Mouse (Mus musculus) forebrain, embryonic 12.5 days (tissue): ENCODE results near the gene Gm11361. TPM values are rescaled to one million over a fixed set of nuclear protein-coding genes. Genes with fewer than 3 reads are reported as not detected.

ENCODE experiments used
- ATAC-seq: fragments of 200-750 bp; cut with Nextera tagmentation; 2 replicates; pipeline ENCODE4 v1.8.0; 2017; ENCODE audit warnings: moderate TSS enrichment; ENCODE audit not compliant: low FRiP score
- H3K27ac ChIP-seq: fragments of 300-500 bp; sonication (generic); 2 replicates; pipeline ENCODE4 v1.5.1; 2016; ENCODE audit warnings: mild to moderate bottlenecking
- H3K27me3 ChIP-seq: fragments of 300-500 bp; sonication (generic); 2 replicates; pipeline ENCODE4 v1.6.1; 2016; ENCODE audit warnings: mild to moderate bottlenecking
- H3K36me3 ChIP-seq: fragments of 300-500 bp; sonication (generic); replicated peaks from 2 replicates; pipeline ENCODE4 v1.6.1; 2016; ENCODE audit warnings: mild to moderate bottlenecking
- H3K4me1 ChIP-seq: fragments of 300-500 bp; sonication (generic); 2 replicates; pipeline ENCODE4 v1.6.1; 2016
- H3K4me2 ChIP-seq: fragments of 300-500 bp; sonication (generic); 2 replicates; pipeline ENCODE4 v1.6.1; 2016; ENCODE audit warnings: mild to moderate bottlenecking, moderate library complexity
- H3K4me3 ChIP-seq: fragments of 300-500 bp; sonication (generic); replicated peaks from 2 replicates; pipeline ENCODE4 v1.5.1; 2016; ENCODE audit warnings: mild to moderate bottlenecking
- H3K9ac ChIP-seq: fragments of 300-500 bp; sonication (generic); 2 replicates; pipeline ENCODE4 v1.6.1; 2016; ENCODE audit warnings: mild to moderate bottlenecking
- H3K9me3 ChIP-seq: fragments of 300-500 bp; sonication (generic); 2 replicates; pipeline ENCODE4 v1.6.1; 2016
- WGBS: fragments of 180-500 bp; shearing (Covaris S2); methylation state at CpG from one replicate; pipeline ENCODE4 v1.1.7; 2016; 5-methylcytosine and 5-hydroxymethylcytosine counted together
- polyA plus RNA-seq: library from polyadenylated mRNA; unstranded; fragments of >200 nt; fragmentation: Nextera tagmentation; extraction: Ambion mirVana; gene quantifications from 2 replicates; pipeline ENCODE4 v1.2.1, GENCODE M21; 2016

Gene Gm11361
- polyA plus RNA-seq = 0.68 and 1.7 TPM in 2 replicates

DNA sequence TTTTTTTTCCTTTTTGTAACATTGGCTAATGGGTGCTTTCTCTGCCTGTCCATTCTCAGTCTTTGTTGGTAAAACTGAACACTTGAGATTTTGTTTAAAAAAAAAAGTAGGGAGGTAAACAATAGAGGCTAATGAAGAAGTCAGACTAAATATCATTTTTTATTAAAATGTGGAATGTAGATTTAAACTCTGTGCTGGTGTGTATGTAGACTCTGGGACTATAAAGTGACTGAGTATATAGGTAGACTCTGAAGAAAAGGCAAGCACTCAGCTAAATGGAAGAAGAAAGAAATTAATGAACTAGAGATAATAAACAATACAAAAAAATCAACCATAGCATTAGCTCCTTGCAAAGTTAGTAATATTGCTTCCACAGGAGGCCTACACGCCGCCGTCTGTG is at the start of gene Gm11361:
Gene Gm11361 (plus strand): TSS at position 301 of the 400 bp plus-strand sequence.
- Histone ChIP-seq H3K36me3 (no peaks in the 10 kb centered on the region), H3K4me2 (no peak within 1 kb of the TSS), H3K9me3 (no peaks in the 10 kb centered on the region), H3K4me3 (no peak within 1 kb of the TSS), H3K27ac (no peak within 1 kb of the TSS), H3K4me1 (no peaks in the 10 kb centered on the region), H3K9ac (no peak within 1 kb of the TSS), H3K27me3 (no peaks in the 10 kb centered on the region)
- 100% methylated on average over 3 of the region's 3 CpGs for WGBS
- no peak for ATAC-seq

DNA sequence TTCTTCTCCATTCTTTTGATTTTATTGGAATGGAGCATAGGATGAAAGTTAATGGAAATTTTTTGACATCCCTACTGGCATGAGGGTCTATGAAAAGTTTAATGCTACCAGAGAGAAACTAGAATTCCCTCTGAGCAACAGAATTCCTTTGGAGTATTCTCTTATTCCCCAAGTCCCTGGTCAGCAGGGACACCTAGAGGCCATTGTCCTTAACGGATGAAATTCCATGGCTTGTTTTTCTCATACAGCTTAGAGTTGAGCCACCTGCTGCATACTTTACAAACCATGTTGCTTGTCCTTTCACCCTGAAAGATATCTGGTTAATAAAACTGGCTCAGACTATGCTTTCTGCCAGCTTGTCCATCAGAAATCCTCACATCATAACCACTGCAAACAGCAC is 7.1 kb downstream of the Gm11361 start:
- H3K27me3 ChIP-seq = no peaks in the 10 kb centered on the region

GRCm38 (mm10) chr13:28287368-28287767 is 30.0 kb downstream of the Gm11361 start:
- Histone ChIP-seq H3K27me3 (no peaks in the 10 kb centered on the region), H3K9ac (no peak overlapping the region), H3K36me3 (no peaks in the 10 kb centered on the region), H3K4me3 (no peak overlapping the region), H3K4me1 (no peaks in the 10 kb centered on the region), H3K4me2 (no peak overlapping the region), H3K27ac (no peak overlapping the region), H3K9me3 (no peaks in the 10 kb centered on the region)
- no peak for ATAC-seq
- WGBS = 87% methylated on average over 3 of the region's 3 CpGs

More for the DNA sequence above, 7.1 kb downstream of the Gm11361 start:
- no peaks in the 10 kb centered on the region for H3K36me3 ChIP-seq
- H3K4me2 ChIP-seq = no peak overlapping the region
- H3K27ac ChIP-seq = no peak overlapping the region
- no peaks in the 10 kb centered on the region for H3K4me1 ChIP-seq
- H3K4me3 ChIP-seq = no peak overlapping the region
- H3K9me3 ChIP-seq = no peaks in the 10 kb centered on the region
- H3K9ac ChIP-seq = no peak overlapping the region
- 18% methylated on average over 1 of the region's 1 CpGs for WGBS
- no peak for ATAC-seq

- Histone ChIP-seq H3K27me3 (no peaks in the 10 kb centered on the region), H3K4me2 (peak overlapping the region; percentile 30; the same call in 1 of the 2 replicates), H3K4me3 (no peak overlapping the region), H3K27ac (peak overlapping the region; percentile 85), H3K36me3 (no peaks in the 10 kb centered on the region), H3K9ac (no peak overlapping the region), H3K9me3 (no peaks in the 10 kb centered on the region), H3K4me1 (peaks cover 34% of the 10 kb centered on the region)
- WGBS = 64% methylated on average over 4 of the region's 4 CpGs
- ATAC-seq = no peak
Measured at GRCm38 (mm10) chr13:28294272-28294671, 36.9 kb downstream of the Gm11361 start.

GRCm38 (mm10) chr13:28294757-28295361 is 37.5 kb downstream of the Gm11361 start:
- H3K9ac ChIP-seq = no peak overlapping the region

DNA sequence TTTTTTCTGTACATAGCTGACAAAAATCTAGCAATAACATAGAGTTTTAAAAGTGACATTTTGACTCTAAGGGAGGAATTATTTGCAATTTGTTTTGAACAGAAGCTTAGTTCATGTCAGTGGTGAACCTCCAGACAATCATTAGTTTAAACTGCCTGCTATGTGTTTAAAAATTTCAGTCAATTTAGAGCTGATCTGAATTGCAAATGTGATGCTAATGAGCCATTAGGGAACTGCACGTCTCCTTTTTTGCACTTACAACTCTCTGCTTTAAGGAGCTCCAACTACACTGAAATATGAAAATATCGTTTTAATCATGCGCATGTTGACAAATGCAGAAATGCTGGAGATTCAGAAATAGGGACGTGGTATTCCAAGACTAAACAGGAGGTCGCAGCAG is 38.2 kb downstream of the Gm11361 start:
- Histone ChIP-seq H3K4me1 (peaks cover 34% of the 10 kb centered on the region), H3K27me3 (no peaks in the 10 kb centered on the region), H3K4me3 (no peak overlapping the region), H3K9ac (no peak overlapping the region), H3K4me2 (peak overlapping the region; percentile 34), H3K36me3 (no peaks in the 10 kb centered on the region), H3K27ac (peak overlapping the region; percentile 78), H3K9me3 (no peaks in the 10 kb centered on the region)
- WGBS = 19% methylated on average over 5 of the region's 5 CpGs
- peak; percentile 86 for ATAC-seq

More at GRCm38 (mm10) chr13:28294757-28295361, 37.5 kb downstream of the Gm11361 start:
- Histone ChIP-seq H3K9me3 (no peaks in the 10 kb centered on the region), H3K4me3 (no peak overlapping the region), H3K4me1 (peaks cover 34% of the 10 kb centered on the region), H3K4me2 (peak overlapping the region; percentile 30), H3K27me3 (no peaks in the 10 kb centered on the region), H3K27ac (peak overlapping the region; percentile 85), H3K36me3 (no peaks in the 10 kb centered on the region)
- WGBS = 1% methylated on average over 3 of the region's 3 CpGs
- ATAC-seq = peak; percentile 88

DNA sequence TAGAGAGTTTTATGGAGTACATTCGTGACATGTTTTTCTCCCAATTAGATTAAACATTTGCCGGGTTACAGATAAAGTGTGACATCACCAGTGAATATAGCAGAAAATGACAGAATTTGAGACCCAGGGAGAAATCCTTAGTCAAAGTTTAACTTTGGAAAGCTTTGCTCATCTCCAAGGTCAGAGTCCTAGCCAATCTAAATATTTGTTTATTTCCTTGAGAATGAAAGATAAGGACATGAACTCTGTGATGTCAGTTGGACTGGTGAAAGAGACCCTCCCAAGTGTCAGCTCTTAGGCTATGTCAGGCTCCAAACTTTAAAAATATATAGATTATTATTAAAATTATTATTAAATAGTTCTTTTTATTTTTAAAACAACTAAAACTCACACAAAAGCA is 39.8 kb downstream of the Gm11361 start:
- ATAC-seq = no peak
- H3K27ac ChIP-seq = no peak overlapping the region
- H3K4me3 ChIP-seq = no peak overlapping the region
- H3K36me3 ChIP-seq = no peaks in the 10 kb centered on the region
- WGBS = 88% methylated on average over 2 of the region's 2 CpGs
- peaks cover 34% of the 10 kb centered on the region for H3K4me1 ChIP-seq
- H3K4me2 ChIP-seq = no peak overlapping the region
- no peaks in the 10 kb centered on the region for H3K9me3 ChIP-seq
- no peak overlapping the region for H3K9ac ChIP-seq
- H3K27me3 ChIP-seq = no peaks in the 10 kb centered on the region

GRCm38 (mm10) chr13:28297577-28297976 is 40.2 kb downstream of the Gm11361 start:
- WGBS = 61% methylated on average over 2 of the region's 2 CpGs
- Histone ChIP-seq H3K4me3 (no peak overlapping the region), H3K9ac (no peak overlapping the region), H3K4me1 (peaks cover 34% of the 10 kb centered on the region), H3K36me3 (no peaks in the 10 kb centered on the region), H3K27ac (no peak overlapping the region), H3K9me3 (no peaks in the 10 kb centered on the region), H3K27me3 (no peaks in the 10 kb centered on the region), H3K4me2 (no peak overlapping the region)
- ATAC-seq = no peak

Other genes with a start within 250 kb of the Gm11361 start
- gene Prl4a1, start 241.3 kb upstream of the Gm11361 start, polyA plus RNA-seq = not detected in 2 replicates
- not detected in 2 replicates for gene Prl5a1, start 115.0 kb upstream of the Gm11361 start, polyA plus RNA-seq